In the genomic region with DNA sequence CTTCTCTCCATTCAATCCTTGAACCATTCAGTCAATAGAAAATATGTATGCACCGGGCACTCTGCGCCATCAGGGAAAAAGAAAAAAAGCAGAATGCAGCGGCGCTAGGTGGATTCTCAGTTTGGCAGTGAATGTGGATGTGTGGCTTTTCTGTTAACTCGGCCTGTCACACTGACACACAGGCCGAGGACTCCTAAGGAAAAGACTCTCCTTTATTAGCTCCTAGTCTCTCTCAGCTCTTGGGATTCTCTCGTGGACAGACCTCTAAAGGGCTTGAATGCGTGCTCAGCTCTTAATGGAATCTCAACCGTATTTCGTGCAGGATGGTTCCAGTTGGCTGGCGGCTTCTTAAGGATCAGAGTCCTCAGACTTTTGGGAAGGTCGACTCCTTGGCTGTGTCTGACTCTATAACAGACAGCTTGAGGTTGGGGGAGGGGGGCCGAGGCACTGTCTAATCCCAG, we compare ENCODE assay signal across 7 mouse cellular contexts. TPM values are rescaled to one million over a fixed set of nuclear protein-coding genes. Genes with fewer than 3 reads are reported as not detected.
DNase-seq lines count a peak whose midpoint lies in the region; ATAC-seq and TF ChIP-seq lines count a peak whose summit lies in the region.

No protein-coding gene starts in this region.

- H3K4me2 ChIP-seq in lung, embryonic 16.5 days (ENCODE audit: low read depth, low read length): peak overlapping the region; percentile 84
- H3K4me2 ChIP-seq in embryonic facial prominence, embryonic 14.5 days (ENCODE audit: low read depth, low read length): peak overlapping the region; percentile 81
- H3K4me2 ChIP-seq in intestine, embryonic 16.5 days (ENCODE audit: low read depth, low read length): peak overlapping the region; percentile 82
- peak overlapping the region; percentile 79 for H3K4me2 ChIP-seq in liver, postnatal 0 days (ENCODE audit: low read depth, low read length)

- DNase-seq in lung, adult 18-20 months: no peak
- no peak for DNase-seq in embryonic facial prominence, embryonic 14.5 days (ENCODE audit: low spot score)
- no peak for DNase-seq in liver, postnatal 0 days

- H3K9ac ChIP-seq in lung, embryonic 16.5 days (ENCODE audit: low read length): peak overlapping the region; percentile 89
- peak overlapping the region; percentile 93 for H3K9ac ChIP-seq in embryonic facial prominence, embryonic 14.5 days (ENCODE audit: low read depth, low read length)
- peak overlapping the region; percentile 88 for H3K9ac ChIP-seq in intestine, embryonic 16.5 days (ENCODE audit: low read depth, low read length)
- H3K9ac ChIP-seq in liver, postnatal 0 days (replicated peaks): peak overlapping the region; percentile 94

- WGBS in lung, embryonic 16.5 days: 10% methylated on average over 13 of the region's 13 CpGs
- WGBS in embryonic facial prominence, embryonic 14.5 days: 8% methylated on average over 13 of the region's 13 CpGs
- 16% methylated on average over 13 of the region's 13 CpGs for WGBS in intestine, embryonic 16.5 days
- WGBS in liver, postnatal 0 days (ENCODE audit: insufficient replicate concordance): 21% methylated on average over 13 of the region's 13 CpGs

- peaks cover 18% of the 10 kb centered on the region for H3K36me3 ChIP-seq in lung, embryonic 16.5 days (ENCODE audit: control insufficient read depth, insufficient read depth, low read length)
- peaks cover 28% of the 10 kb centered on the region for H3K36me3 ChIP-seq in embryonic facial prominence, embryonic 14.5 days (ENCODE audit: control insufficient read depth, insufficient read depth, low read length)
- H3K36me3 ChIP-seq in intestine, embryonic 16.5 days (ENCODE audit: control insufficient read depth, insufficient read depth, low read length): peaks cover 10% of the 10 kb centered on the region; the same call in 1 of the 2 replicates
- H3K36me3 ChIP-seq in liver, postnatal 0 days (replicated peaks; ENCODE audit: insufficient read depth, low read length): peaks cover 23% of the 10 kb centered on the region

- no peaks in the 10 kb centered on the region for H3K9me3 ChIP-seq in lung, embryonic 16.5 days (ENCODE audit: control insufficient read depth, low read length)
- no peaks in the 10 kb centered on the region for H3K9me3 ChIP-seq in embryonic facial prominence, embryonic 14.5 days (ENCODE audit: control insufficient read depth, low read length)
- H3K9me3 ChIP-seq in intestine, embryonic 16.5 days (ENCODE audit: control insufficient read depth, low read length): no peaks in the 10 kb centered on the region
- no peaks in the 10 kb centered on the region for H3K9me3 ChIP-seq in liver, postnatal 0 days (ENCODE audit: low read length)

- no peak for TF ChIP-seq EP300 in liver, postnatal 0 days (IDR thresholded peaks at IDR 0.05; ENCODE audit: low read depth)

- H3K27me3 ChIP-seq in lung, embryonic 16.5 days (ENCODE audit: control insufficient read depth, insufficient read depth, low read depth, low read length): no peaks in the 10 kb centered on the region
- no peaks in the 10 kb centered on the region for H3K27me3 ChIP-seq in embryonic facial prominence, embryonic 14.5 days (replicated peaks; ENCODE audit: control insufficient read depth, insufficient read depth, low read length)
- no peaks in the 10 kb centered on the region for H3K27me3 ChIP-seq in intestine, embryonic 16.5 days (replicated peaks; ENCODE audit: control insufficient read depth, insufficient read depth, low read length)
- no peaks in the 10 kb centered on the region for H3K27me3 ChIP-seq in liver, postnatal 0 days (ENCODE audit: insufficient read depth, low read length)

- H3K27ac ChIP-seq in lung, embryonic 16.5 days (ENCODE audit: low read length): peak overlapping the region; percentile 90
- H3K27ac ChIP-seq in brown adipose tissue, adult 24 weeks (replicated peaks; ENCODE audit: low read depth, low read length): peak overlapping the region; percentile 55; the same call in 1 of the 2 replicates
- H3K27ac ChIP-seq in embryonic facial prominence, embryonic 14.5 days (replicated peaks; ENCODE audit: low read depth, low read length): peak overlapping the region; percentile 96
- H3K27ac ChIP-seq in intestine, embryonic 16.5 days (ENCODE audit: low read length): peak overlapping the region; percentile 85
- H3K27ac ChIP-seq in liver, postnatal 0 days (ENCODE audit: low read depth): peak overlapping the region; percentile 93

- peaks cover 23% of the 10 kb centered on the region for H3K4me1 ChIP-seq in lung, embryonic 16.5 days (replicated peaks; ENCODE audit: control insufficient read depth, insufficient read depth, low read length)
- peaks cover 14% of the 10 kb centered on the region for H3K4me1 ChIP-seq in brown adipose tissue, adult 24 weeks (ENCODE audit: control insufficient read depth, insufficient read depth, insufficient read length, low read length)
- H3K4me1 ChIP-seq in embryonic facial prominence, embryonic 14.5 days (ENCODE audit: control insufficient read depth, insufficient read depth, low read length): peaks cover 21% of the 10 kb centered on the region
- H3K4me1 ChIP-seq in intestine, embryonic 16.5 days (ENCODE audit: control insufficient read depth, insufficient read depth, low read length): peaks cover 22% of the 10 kb centered on the region
- H3K4me1 ChIP-seq in liver, postnatal 0 days (ENCODE audit: insufficient read depth): peaks cover 19% of the 10 kb centered on the region

- no peak for TF ChIP-seq CTCF in liver, postnatal 0 days (IDR thresholded peaks at IDR 0.05; ENCODE audit: low read depth)

- ATAC-seq in lung, embryonic 16.5 days (ENCODE audit: low read depth): no peak
- no peak for ATAC-seq in embryonic facial prominence, embryonic 14.5 days (ENCODE audit: low read depth)
- no peak for ATAC-seq in intestine, embryonic 16.5 days
- no peak for ATAC-seq in liver, postnatal 0 days
- ATAC-seq in CD4-positive, CD25-positive, alpha-beta regulatory T cell, adult 4 months: no peak

- peak overlapping the region; percentile 91 for H3K4me3 ChIP-seq in lung, embryonic 16.5 days (ENCODE audit: low read length)
- H3K4me3 ChIP-seq in brown adipose tissue, adult 24 weeks (ENCODE audit: insufficient read depth, low read depth, low read length): peak overlapping the region; percentile 75
- H3K4me3 ChIP-seq in embryonic facial prominence, embryonic 14.5 days (ENCODE audit: low read depth, low read length): peak overlapping the region; percentile 93
- peak overlapping the region; percentile 78 for H3K4me3 ChIP-seq in intestine, embryonic 16.5 days (ENCODE audit: low read length)
- H3K4me3 ChIP-seq in liver, postnatal 0 days (ENCODE audit: low read depth, low read length): peak overlapping the region; percentile 77

RNA-seq across cellular contexts. Expression of a gene that starts 0.6 kb away (rescaled TPM):
- 421 and 425 TPM in 2 replicates for polyA plus RNA-seq in lung, embryonic 16.5 days (2015; fragmentation: Nextera tagmentation; extraction: Ambion mirVana)
- 451 and 574 TPM in 2 replicates for polyA plus RNA-seq in brown adipose tissue, adult 24 weeks (2012; ENCODE audit: insufficient read depth, insufficient read length, missing spikeins)
- polyA plus RNA-seq in embryonic facial prominence, embryonic 14.5 days (2014; fragmentation: Nextera tagmentation; extraction: Ambion mirVana): 580 and 582 TPM in 2 replicates
- 360 and 397 TPM in 2 replicates for polyA plus RNA-seq in intestine, embryonic 16.5 days (2015; fragmentation: Nextera tagmentation; extraction: Ambion mirVana)
- polyA plus RNA-seq in liver, postnatal 0 days (2015; fragmentation: Nextera tagmentation; extraction: Ambion mirVana): 448 and 459 TPM in 2 replicates
- polyA plus RNA-seq in CD4-positive, CD25-positive, alpha-beta regulatory T cell, adult 4 months (2017; shearing (Covaris generic)): 100 to 1,000 TPM; 140 to 213 TPM

RNA-seq across cellular contexts. Expression of a gene that starts 59.7 kb away (rescaled TPM):
- polyA plus RNA-seq in lung, embryonic 16.5 days (2015; fragmentation: Nextera tagmentation; extraction: Ambion mirVana): 9.4 TPM in 2 replicates
- polyA plus RNA-seq in brown adipose tissue, adult 24 weeks (2012; ENCODE audit: insufficient read depth, insufficient read length, missing spikeins): 9.2 and 14.3 TPM in 2 replicates
- polyA plus RNA-seq in embryonic facial prominence, embryonic 14.5 days (2014; fragmentation: Nextera tagmentation; extraction: Ambion mirVana): 9.6 and 9.8 TPM in 2 replicates
- 5.9 and 7.6 TPM in 2 replicates for polyA plus RNA-seq in intestine, embryonic 16.5 days (2015; fragmentation: Nextera tagmentation; extraction: Ambion mirVana)
- 3.7 and 4.2 TPM in 2 replicates for polyA plus RNA-seq in liver, postnatal 0 days (2015; fragmentation: Nextera tagmentation; extraction: Ambion mirVana)
- polyA plus RNA-seq in CD4-positive, CD25-positive, alpha-beta regulatory T cell, adult 4 months (2017; shearing (Covaris generic)): 1 to 10 TPM; 6.0 to 7.5 TPM
